Mouse (Mus musculus): ENCODE results near the gene Vsx2.
A peak's percentile ranks its signal among the peaks of the same experiment; 100 is the strongest.

Gene Vsx2

DNA sequence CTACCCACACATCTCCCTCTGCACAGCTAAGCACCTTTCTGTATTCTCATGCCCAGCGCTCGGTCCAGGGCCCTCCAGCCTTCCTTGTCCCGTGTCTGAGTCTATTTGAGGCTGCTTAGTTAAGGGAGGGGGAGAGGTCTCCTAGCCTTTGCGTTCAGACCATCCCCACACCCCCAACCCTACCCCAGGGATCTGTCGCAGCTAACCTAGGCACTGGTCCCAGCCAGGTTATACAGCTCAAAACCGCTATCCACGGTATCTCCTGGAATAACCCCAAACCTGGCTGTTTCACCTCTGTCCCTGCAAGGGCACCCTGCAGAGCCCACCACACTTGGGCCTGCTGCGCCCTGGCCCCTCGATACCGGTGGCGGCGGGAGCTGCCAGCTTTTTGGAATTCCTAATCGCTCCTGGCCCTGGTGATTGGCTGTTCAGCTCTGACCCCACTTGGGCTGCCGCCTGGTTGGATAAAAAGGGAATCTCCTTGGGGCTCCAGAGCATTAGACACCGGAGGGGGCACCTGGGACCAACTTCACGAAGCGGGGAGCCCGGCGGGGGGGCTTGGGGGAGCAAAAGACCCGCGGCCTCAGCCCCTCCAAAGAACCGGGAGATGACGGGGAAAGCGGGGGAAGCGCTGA is at the start of gene Vsx2:
TSS of gene Vsx2 (plus strand) at position 427 of the 635 bp plus-strand sequence.
- peak; percentile 15 for DNase-seq

GRCm38 (mm10) chr12:84523728-84524127 is 45.8 kb upstream of the Vsx2 start:
- DNase-seq = no peak

DNA sequence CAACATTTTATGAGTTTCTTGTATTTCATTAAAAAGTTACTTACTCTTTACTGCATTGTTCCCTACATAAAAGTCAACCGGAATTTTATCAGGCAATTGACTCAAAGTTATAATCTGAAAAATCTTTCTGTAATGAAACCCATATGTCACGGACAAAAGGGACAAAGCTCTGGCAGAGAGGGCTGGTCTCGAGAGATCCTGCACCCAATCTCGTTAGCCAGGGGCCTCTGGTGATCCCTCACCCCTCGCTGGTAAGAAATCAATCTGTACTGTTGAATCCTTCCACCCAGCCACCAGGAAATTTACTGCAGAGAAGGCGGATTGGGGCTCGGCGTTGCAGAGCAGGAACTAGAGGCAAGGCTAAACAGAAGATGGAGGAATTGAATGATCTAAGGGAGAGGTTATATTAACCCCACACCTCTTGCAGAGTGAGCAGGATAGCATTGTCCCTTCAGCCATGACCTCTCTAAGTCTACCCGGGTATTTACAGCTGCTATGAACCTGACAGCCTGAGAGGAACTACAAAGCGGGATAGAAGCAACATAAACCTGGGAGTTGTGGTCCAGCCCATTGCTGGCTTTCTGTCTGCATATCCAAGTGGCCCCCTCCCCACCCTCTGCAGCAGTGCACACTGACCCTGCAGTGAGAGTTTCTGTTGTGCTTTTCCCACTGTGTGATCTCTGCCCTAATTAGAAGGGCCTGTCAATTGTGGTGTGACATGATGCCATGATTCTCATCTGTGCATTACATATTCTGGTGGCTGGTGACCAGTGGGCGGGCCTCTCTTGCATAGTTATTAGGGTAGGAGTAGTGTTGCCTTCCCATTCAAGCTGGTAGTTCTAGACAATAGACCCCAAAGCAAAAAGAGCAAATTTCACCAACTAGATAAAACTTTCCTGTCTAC is 45.2 kb upstream of the Vsx2 start:
- DNase-seq = no peak

- no peak for DNase-seq
These were observed 44.1 kb upstream of the Vsx2 start for GRCm38 (mm10) chr12:84525422-84525821.

GRCm38 (mm10) chr12:84530426-84530825 is 39.1 kb upstream of the Vsx2 start:
- no peak for DNase-seq

DNA sequence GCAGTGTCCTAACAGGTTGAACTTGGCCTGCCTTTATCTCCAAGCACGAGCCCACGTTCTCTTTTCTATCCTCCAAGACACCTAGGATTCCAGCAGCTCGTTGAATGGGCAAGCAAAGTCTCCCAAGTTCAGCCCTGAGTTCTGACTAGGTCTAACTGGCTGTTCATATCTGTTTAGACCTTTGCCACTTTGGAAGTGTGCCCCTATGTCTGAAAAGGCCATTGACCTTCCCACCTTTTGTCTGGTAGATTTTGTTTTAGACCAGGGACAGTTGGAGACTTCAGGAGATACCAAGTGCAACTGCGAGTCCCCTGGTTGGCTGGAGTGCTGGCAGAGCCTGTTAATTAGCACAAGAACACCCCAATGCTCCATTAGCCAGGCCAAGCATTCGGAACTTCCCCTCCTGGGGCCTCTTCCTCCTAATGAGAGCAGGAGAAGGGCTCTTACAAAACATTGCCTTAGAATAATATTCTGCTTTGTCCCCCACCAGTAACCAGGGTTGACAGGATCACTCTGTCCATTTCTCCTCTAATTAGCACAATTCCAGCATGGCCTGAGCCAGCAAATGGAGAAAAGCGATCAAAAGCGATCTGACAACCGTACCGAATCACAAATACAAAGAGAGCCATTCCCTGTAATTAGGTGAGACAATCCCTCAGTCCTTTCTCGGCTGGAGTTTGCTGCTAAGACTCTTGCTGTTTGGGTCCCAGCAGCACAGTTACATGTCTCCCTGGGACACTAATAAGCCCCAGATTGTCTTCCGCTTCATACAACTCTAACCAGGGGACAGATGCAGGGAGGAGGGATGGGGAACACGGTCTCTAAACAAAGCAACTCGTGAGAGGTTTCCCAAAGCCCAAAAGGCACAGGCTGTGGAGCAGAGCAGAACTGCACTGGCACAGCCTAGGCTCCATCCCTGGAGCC is 37.4 kb upstream of the Vsx2 start:
- no peak for DNase-seq

GRCm38 (mm10) chr12:84532830-84533199 is 36.7 kb upstream of the Vsx2 start:
- no peak for DNase-seq

DNA sequence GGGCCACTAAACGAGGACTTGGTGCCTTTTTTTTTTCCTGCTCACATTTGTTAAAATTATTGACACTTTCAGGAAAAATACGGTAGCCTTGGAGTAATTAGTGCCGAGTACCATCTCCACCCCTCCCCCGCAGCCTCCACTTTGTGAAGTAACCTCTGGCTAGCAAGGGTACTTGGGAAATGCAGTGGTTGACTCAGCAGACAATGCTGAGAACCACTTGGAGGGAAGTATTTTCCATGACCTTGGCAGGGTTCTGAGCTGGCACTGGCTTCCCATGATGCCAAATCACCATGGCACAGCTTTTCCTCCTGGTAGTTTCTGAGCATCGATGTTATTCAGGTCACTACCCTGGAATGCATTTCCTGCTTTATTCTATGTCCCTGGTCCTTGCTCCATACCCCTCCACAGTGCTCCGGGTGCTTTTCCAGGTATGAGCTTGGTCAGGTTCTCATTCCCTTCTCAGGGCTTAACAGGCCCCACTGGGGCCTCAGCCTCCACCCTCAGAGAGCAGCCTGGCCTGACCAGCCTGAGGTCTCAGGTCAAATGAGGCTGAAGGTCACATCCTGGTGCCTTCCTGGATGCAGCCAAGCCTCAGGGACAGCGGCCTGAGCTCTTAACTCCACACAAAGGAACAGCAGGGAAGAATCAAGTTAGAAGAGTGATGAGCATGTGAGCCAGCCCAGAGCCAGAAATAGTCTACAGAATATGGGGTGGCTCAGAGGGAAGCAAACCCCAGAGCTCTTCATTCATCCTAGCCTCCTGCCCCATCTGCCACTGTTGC is 35.7 kb upstream of the Vsx2 start:
- DNase-seq = peak; percentile 19

GRCm38 (mm10) chr12:84539537-84539936 is 30.0 kb upstream of the Vsx2 start:
- DNase-seq = peak; percentile 18

DNA sequence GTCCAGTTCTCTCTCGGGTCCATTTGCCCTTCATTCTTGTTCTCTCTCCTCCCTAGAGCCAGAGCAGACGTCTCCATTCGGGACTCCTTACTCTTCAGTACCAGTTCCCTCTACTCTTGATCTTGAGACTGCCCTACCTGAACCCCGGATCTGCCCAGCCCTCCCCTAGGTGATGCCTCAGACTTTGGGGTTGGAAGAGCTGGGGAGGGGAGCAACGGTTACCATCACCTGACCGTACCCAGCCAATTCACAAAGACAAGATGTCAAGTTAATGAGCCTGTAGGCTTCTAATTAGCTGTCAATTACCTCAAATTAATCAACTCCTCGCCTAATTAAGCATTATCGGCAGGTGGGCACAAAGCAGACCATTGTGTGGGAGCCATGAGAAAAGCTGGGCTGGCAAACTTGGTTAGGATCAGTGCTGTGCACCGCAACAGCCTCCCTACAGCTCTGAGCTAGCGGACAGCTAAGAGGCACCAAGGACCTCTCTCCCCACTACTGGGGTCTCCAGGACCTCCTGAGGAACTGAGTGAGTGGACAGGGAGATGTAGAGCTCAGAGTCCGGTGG is 28.1 kb upstream of the Vsx2 start:
- no peak for DNase-seq

DNA sequence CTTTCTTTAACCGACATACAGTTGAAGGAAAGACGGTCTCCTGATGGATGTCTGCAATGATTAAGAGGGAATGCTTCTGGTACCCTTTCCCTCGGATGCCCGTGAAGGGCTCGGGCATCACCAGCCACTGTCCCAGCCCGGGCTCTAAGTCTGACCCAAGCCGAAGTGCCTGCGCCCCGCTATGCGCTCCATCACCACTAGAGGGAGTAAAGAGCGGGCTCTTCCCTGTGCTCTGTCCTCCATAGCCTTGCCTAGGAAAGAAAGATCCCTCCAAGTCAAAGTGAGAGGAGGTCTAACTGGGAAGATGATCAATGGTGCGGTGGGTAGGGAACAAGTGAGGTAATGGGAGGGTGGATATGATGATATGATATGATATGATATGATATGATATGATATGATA is 23.5 kb upstream of the Vsx2 start:
- peak; percentile 79 for DNase-seq

DNA sequence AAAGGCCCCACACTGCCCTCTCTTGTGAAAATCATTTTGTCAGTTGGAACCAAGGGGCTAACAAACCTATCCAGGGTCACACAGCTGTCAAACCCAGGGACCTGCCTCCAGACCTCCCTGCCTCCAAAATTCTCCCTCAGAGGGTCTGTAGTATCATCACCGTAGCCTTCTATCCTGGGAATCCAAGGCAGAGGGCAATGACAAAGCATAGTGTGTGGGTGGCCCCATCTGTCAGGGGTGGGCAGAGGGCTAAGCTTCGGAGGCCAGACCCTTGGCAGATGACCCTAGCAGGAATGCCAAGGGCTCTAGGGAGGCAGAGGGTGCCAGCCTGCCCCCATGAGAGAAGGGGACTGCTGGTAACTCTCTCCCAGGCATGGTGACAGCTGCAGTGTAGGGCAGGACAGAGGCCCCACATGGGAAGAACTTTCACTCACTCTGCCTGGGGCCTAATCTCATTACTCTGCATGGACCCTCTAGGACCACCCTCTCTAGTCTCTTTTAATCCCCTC is 22.9 kb upstream of the Vsx2 start:
- no peak for DNase-seq

GRCm38 (mm10) chr12:84548251-84548650 is 21.3 kb upstream of the Vsx2 start:
- no peak for DNase-seq

- DNase-seq = no peak
These were observed 14.3 kb upstream of the Vsx2 start for GRCm38 (mm10) chr12:84555218-84555617.

- no peak for DNase-seq
These were observed 7.0 kb upstream of the Vsx2 start for GRCm38 (mm10) chr12:84562558-84562957.

GRCm38 (mm10) chr12:84567576-84567975 is 2.0 kb upstream of the Vsx2 start:
- DNase-seq = no peak

- DNase-seq = peak; percentile 15
These were observed 573 bp downstream of the Vsx2 start for GRCm38 (mm10) chr12:84569976-84570693.

DNA sequence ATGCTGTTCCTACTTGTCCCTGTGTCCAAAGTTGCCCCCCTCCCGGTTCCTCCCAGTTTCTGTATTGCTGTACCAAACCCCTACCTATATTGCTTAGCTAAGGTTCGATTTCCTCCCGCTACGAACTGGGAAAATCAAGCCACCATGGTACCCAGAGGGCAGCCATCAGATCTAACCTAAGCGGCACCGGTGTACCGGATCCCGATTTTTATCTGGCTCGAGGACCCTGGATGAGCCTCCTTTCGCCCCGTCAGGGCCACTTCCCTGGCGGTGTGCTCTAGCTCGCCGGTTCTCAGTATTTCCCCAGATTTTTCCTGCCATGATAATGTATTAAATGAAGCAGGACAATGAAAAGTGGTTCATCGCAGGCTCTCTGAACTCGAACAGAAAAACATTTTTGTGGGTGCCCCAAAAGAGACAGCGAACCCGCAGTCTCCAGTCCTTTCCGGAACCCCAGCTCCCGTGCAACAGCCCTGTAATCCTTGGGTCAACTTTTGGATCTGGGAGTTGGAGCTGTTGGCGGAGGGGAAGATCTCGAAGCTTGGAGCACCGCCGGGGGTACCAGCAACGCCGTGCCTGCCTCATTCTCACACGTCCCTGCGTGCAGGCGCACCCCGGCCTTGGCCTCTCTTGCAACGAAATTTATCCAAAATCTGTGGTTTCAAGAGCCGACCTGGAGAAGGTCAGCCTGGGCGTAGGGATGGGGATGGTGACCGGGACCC is 1.3 kb downstream of the Vsx2 start:
- no peak for DNase-seq

GRCm38 (mm10) chr12:84571466-84572340 is 2.1 kb downstream of the Vsx2 start:
- DNase-seq = peak; percentile 12
